Mouse (Mus musculus) liver, postnatal 0 days (tissue): ENCODE data around the gene Setdb1. TPM values are rescaled to one million over a fixed set of nuclear protein-coding genes. Genes with fewer than 3 reads are reported as not detected.
A peak's percentile ranks its signal among the peaks of the same experiment; 100 is the strongest.

Experiments used
- ATAC-seq: fragments of 200-750 bp; cut with Nextera tagmentation; 2 replicates; pipeline ENCODE4 v1.8.0; 2017; ENCODE audit warnings: mild to moderate bottlenecking, moderate library complexity
- DNase-seq: peaks from one replicate; pipeline ENCODE4 v3.0.0-alpha.2; 2016
- H3K27ac ChIP-seq: fragments of 300-500 bp; sonication (generic); 2 replicates; pipeline ENCODE4 v1.5.1; 2014; ENCODE audit warnings: antibody characterized with exemption, moderate library complexity, mild to moderate bottlenecking, low read depth
- H3K27me3 ChIP-seq: fragments of 300-500 bp; sonication (generic); 2 replicates; pipeline ENCODE4 v1.6.1; 2014; ENCODE audit warnings: low read length, control low read depth, mixed read lengths; ENCODE audit not compliant: insufficient read depth
- H3K36me3 ChIP-seq: fragments of 300-500 bp; sonication (generic); replicated peaks from 2 replicates; pipeline ENCODE4 v1.6.1; 2014; ENCODE audit warnings: mild to moderate bottlenecking, control low read depth, low read length, moderate library complexity, mixed read lengths; ENCODE audit not compliant: insufficient read depth
- H3K4me1 ChIP-seq: fragments of 300-500 bp; sonication (generic); 2 replicates; pipeline ENCODE4 v1.6.1; 2014; ENCODE audit warnings: antibody characterized with exemption, mild to moderate bottlenecking, control low read depth; ENCODE audit not compliant: insufficient read depth
- H3K4me2 ChIP-seq: fragments of 300-500 bp; sonication (generic); 2 replicates; pipeline ENCODE4 v1.6.1; 2014; ENCODE audit warnings: low read depth, mild to moderate bottlenecking, low read length, moderate library complexity, mixed read lengths
- H3K4me3 ChIP-seq: fragments of 300-500 bp; sonication (generic); 2 replicates; pipeline ENCODE4 v1.5.1; 2014; ENCODE audit warnings: low read depth, low read length
- H3K9ac ChIP-seq: fragments of 300-500 bp; sonication (generic); replicated peaks from 2 replicates; pipeline ENCODE4 v1.6.1; 2014; ENCODE audit warnings: mild to moderate bottlenecking, moderate library complexity
- H3K9me3 ChIP-seq: fragments of 300-500 bp; sonication (generic); 2 replicates; pipeline ENCODE4 v1.6.1; 2016; ENCODE audit warnings: mild to moderate bottlenecking, control low read depth, low read length, mixed read lengths
- CTCF ChIP-seq: sonication (generic); IDR thresholded peaks from 2 replicates; pipeline ENCODE4 v1.5.1; 2016; ENCODE audit warnings: antibody characterized with exemption, low read depth
- EP300 ChIP-seq: IDR thresholded peaks from 2 replicates; pipeline ENCODE4 v1.6.1; 2016; ENCODE audit warnings: antibody characterized with exemption, low read depth, mild to moderate bottlenecking
- WGBS: fragments of 180-500 bp; shearing (Covaris S2); extraction: QIAGEN DNeasy Blood & Tissue Kit; methylation state at CpG from one replicate; pipeline ENCODE4 v1.1.7; 2014; ENCODE audit not compliant: insufficient replicate concordance; 5-methylcytosine and 5-hydroxymethylcytosine counted together
- polyA plus RNA-seq: library from polyadenylated mRNA; unstranded; fragments of >200 nt; fragmentation: Nextera tagmentation; extraction: Ambion mirVana; gene quantifications from 2 replicates; pipeline ENCODE4 v1.2.1, GENCODE M21; 2015

Setdb1 gene
- polyA plus RNA-seq, 1 experiment from 2014 or later, result 6.6 TPM

GRCm38 (mm10) chr3:95310968-95311882 is 45.8 kb downstream of the Setdb1 start:
- H3K36me3 ChIP-seq, result no peaks in the 10 kb centered on the region
- H3K9me3 ChIP-seq, result no peaks in the 10 kb centered on the region
- peak overlapping the region; percentile 24; the same call in 1 of the 2 replicates for H3K4me2 ChIP-seq
- ATAC-seq, result no peak
- H3K27ac ChIP-seq, result peak overlapping the region; percentile 46
- peak; percentile 56 for TF ChIP-seq EP300
- TF ChIP-seq CTCF, result peak; percentile 80
- H3K4me3 ChIP-seq, result no peak overlapping the region
- no peak overlapping the region for H3K9ac ChIP-seq
- H3K4me1 ChIP-seq, result peaks cover 30% of the 10 kb centered on the region
- peak; percentile 72 for DNase-seq
- 40% methylated on average over 9 of the region's 9 CpGs for WGBS
- H3K27me3 ChIP-seq, result no peaks in the 10 kb centered on the region

DNA sequence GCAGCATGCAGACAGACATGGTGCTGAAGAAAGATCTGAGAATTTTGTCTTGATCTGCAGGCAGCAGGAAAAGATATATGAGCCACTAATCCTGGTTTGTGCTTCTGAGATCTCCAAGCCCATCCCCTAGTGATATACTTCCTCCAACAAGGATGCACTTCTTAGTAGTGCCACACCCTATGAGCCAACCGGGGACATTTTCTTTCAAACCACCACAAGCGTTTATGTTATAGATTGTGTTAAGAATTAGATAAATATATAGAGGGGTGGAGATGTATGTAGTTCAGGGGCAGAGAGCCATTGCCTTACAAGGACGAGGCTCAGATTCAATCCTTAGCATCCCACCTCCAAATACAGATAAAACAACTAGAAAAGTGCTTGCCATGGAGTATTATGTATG is 46.5 kb downstream of the Setdb1 start:
- Histone ChIP-seq H3K9me3 (no peaks in the 10 kb centered on the region), H3K9ac (no peak overlapping the region), H3K4me1 (peaks cover 30% of the 10 kb centered on the region), H3K36me3 (0 out of 2 replicates have a peak, but pooled peaks cover 2% of the 10 kb centered on the region), H3K4me3 (no peak overlapping the region), H3K27ac (no peak overlapping the region), H3K4me2 (no peak overlapping the region), H3K27me3 (no peaks in the 10 kb centered on the region)
- WGBS, result 55% methylated on average over 3 of the region's 3 CpGs
- no peak for TF ChIP-seq CTCF
- no peak for TF ChIP-seq EP300
- ATAC-seq (no peak), DNase-seq (no peak)

DNA sequence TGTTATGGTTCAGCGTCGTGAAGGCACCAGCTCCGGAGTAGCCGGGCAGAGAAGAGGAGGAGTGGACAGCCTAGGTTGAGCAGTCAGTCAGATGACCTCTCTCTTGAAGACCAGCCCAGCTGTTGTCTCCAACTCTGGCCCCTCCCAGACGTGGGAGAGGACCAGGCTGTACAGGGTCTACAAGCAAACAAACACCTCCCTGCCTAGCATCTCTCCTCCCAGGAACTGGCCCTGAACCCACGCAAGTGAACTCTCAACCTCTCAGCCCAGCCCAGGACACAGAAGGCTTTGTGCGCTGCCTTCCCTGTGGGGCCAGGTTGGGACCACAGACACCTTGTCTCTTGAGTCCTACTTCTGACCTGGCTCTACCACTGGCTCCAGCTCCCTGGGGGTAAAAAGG is 49.9 kb downstream of the Setdb1 start, which contains the start of gene Anxa9:
Anxa9 (minus strand) TSS at position 77 of the 400 bp plus-strand sequence.
- no peak for ATAC-seq
- no peak within 1 kb of the TSS for H3K4me2 ChIP-seq
- no peaks in the 10 kb centered on the region for H3K9me3 ChIP-seq
- H3K4me3 ChIP-seq, result no peak within 1 kb of the TSS
- DNase-seq, result no peak
- TF ChIP-seq EP300 (no peak), CTCF (no peak)
- WGBS, result 67% methylated on average over 7 of the region's 7 CpGs
- H3K36me3 ChIP-seq, result peaks cover 2% of the 10 kb centered on the region; the same call in 1 of the 2 replicates
- no peak within 1 kb of the TSS for H3K9ac ChIP-seq
- H3K4me1 ChIP-seq, result peaks cover 9% of the 10 kb centered on the region
- H3K27ac ChIP-seq, result no peak within 1 kb of the TSS
- no peaks in the 10 kb centered on the region for H3K27me3 ChIP-seq

- no peak for DNase-seq
Observed at GRCm38 (mm10) chr3:95306244-95306643, 50.8 kb downstream of the Setdb1 start.

DNA sequence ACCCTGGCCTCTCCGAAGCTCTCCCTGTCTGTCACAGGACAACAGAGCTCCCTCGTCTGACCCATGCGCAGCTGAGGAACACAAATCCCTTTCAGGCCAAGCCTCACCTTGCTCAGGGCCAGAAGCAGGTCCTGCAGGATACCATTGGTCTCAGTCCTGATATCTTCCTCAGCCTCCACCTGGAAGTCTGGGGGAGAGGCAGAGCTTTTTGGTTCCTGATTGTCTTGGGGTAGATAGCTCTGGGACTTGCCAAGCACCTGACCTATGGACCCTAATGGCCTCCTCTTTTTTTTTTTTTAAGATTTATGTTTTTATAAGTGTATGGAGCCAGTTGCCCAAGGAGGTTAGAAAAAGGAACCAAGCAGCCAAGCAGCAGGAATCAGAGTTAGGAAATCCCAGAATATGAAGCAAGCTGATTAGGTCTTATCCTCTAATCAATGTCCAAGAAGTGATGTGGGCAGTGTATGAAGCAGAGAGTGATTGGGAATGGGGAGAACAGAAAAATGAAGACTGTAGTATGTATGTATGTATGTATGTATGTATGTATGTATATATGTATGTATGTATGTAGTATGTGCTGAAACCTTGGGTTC is 55.7 kb downstream of the Setdb1 start:
- Histone ChIP-seq H3K9ac (no peak overlapping the region), H3K9me3 (no peaks in the 10 kb centered on the region), H3K4me1 (0 out of 2 replicates have a peak, but pooled peaks cover 1% of the 10 kb centered on the region), H3K27me3 (no peaks in the 10 kb centered on the region), H3K36me3 (peaks cover 5% of the 10 kb centered on the region), H3K4me2 (no peak overlapping the region), H3K4me3 (no peak overlapping the region), H3K27ac (no peak overlapping the region)
- WGBS, result 79% methylated on average over 3 of the region's 3 CpGs
- no peak for ATAC-seq
- no peak for TF ChIP-seq CTCF
- TF ChIP-seq EP300, result no peak
- no peak for DNase-seq

More at GRCm38 (mm10) chr3:95306244-95306643, 50.8 kb downstream of the Setdb1 start:
- no peaks in the 10 kb centered on the region for H3K9me3 ChIP-seq
- no peak for ATAC-seq
- peaks cover 2% of the 10 kb centered on the region; the same call in 1 of the 2 replicates for H3K36me3 ChIP-seq
- WGBS, result 73% methylated on average over 4 of the region's 4 CpGs
- TF ChIP-seq EP300 (no peak), CTCF (no peak)
- no peak overlapping the region for H3K9ac ChIP-seq
- no peak overlapping the region for H3K4me2 ChIP-seq
- H3K27me3 ChIP-seq, result no peaks in the 10 kb centered on the region
- no peak overlapping the region for H3K27ac ChIP-seq
- peaks cover under 1% of the 10 kb centered on the region; the same call in 1 of the 2 replicates for H3K4me1 ChIP-seq
- no peak overlapping the region for H3K4me3 ChIP-seq

GRCm38 (mm10) chr3:95298018-95298417 is 59.0 kb downstream of the Setdb1 start:
- ATAC-seq (peak; percentile 70), DNase-seq (no peak)
- WGBS, result 45% methylated on average over 7 of the region's 7 CpGs
- TF ChIP-seq CTCF (no peak), EP300 (peak; percentile 55; the same call in 1 of the 2 replicates)
- peaks cover 21% of the 10 kb centered on the region for H3K36me3 ChIP-seq
- H3K9me3 ChIP-seq, result no peaks in the 10 kb centered on the region
- H3K4me3 ChIP-seq, result no peak overlapping the region
- H3K9ac ChIP-seq, result no peak overlapping the region
- peak overlapping the region; percentile 67 for H3K27ac ChIP-seq
- peaks cover 29% of the 10 kb centered on the region for H3K4me1 ChIP-seq
- no peaks in the 10 kb centered on the region for H3K27me3 ChIP-seq
- H3K4me2 ChIP-seq, result no peak overlapping the region
